Mouse (Mus musculus) hematopoietic stem cell, adult 5-6 weeks (primary cell): ENCODE results near the gene Chtf18. TPM values are rescaled to one million over a fixed set of nuclear protein-coding genes. Genes with fewer than 3 reads are reported as not detected.
A peak's percentile ranks its signal among the peaks of the same experiment; 100 is the strongest.

Experiments
- ATAC-seq, 2 experiments: fragments of 125-278 bp in 1 of 2; replicated peaks in 1 of 2; 2 replicates each; pipeline ENCODE4 v1.8.0; 2016 to 2017; ENCODE audit warnings: inconsistent platforms in 2 of 2, mild to moderate bottlenecking in 2 of 2, moderate number of reproducible peaks in 2 of 2, low read depth in 1 of 2, moderate TSS enrichment in 1 of 2; ENCODE audit not compliant: low FRiP score in 2 of 2, poor library complexity in 2 of 2, severe bottlenecking in 2 of 2, insufficient read depth in 1 of 2, low TSS enrichment in 1 of 2
- total RNA-seq: library from RNA; stranded (forward); fragments of 172-1452, 232-1000 nt; gene quantifications from 2 replicates; pipeline ENCODE4 v1.2.3, GENCODE M21; 2017

Gene Chtf18
- total RNA-seq, 1 experiment from 2014 or later: 12.8 TPM

DNA sequence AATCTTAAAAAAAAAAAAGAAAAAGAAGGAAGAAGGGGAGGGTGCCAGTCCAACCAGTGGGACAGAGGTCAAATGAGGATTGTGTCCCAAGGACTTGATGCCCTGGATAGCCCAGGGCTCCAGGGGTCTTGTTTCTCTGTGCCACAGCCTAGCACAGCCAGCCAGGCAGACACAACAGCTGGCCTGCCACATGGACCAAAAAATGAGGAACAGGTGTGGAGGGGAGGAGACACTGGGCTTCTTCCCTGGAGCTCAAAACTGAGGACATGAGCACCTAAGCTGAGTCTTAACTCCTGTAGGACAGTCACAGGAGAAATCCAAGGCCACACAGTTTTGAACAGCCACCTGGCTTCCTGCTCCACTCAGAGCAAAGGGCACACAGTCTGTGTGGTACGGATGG is 31.0 kb downstream of the Chtf18 start:
- no peak for ATAC-seq

DNA sequence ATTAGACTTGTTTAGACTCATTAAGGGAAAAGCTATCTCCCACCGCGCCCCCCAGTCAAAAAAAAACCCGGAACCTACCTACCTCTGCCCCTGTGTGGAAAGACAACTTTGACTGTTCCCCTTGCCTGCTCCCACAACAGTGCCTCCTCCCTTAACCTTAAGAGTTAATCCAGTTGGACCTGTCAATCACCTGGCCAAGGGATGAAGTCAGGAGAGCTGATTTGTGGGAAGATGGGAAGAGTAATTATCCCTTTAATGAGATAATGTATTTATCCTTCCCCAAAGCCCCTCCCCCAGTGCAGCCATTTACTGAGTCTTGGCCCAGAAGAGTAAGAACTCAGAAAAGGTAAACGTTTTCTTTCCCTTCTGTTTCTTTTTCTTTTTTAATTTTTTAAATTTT is 38.3 kb downstream of the Chtf18 start:
- no peak for ATAC-seq

DNA sequence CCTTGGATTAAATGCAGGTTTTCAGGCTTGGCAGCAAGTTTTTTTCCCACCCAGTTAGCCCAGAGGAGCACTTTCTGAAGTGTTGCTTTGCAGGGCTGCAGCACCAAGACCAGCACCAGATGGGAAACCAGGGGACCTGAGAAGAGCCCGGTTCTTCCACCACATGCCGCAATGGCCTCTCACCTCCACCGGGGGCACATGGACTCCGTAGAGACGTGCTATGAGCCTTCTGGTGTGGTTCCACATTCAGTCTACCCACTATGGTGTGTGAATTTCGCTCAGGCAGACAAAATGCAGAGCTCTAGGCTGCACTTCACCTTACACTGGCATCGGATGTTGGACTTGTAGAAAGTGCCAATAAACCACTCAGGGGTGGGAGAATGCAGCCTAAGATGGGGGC is 40.9 kb downstream of the Chtf18 start:
- ATAC-seq: peak in 1 of 2 experiments; percentile 48; a peak in 1 of 4 replicates

DNA sequence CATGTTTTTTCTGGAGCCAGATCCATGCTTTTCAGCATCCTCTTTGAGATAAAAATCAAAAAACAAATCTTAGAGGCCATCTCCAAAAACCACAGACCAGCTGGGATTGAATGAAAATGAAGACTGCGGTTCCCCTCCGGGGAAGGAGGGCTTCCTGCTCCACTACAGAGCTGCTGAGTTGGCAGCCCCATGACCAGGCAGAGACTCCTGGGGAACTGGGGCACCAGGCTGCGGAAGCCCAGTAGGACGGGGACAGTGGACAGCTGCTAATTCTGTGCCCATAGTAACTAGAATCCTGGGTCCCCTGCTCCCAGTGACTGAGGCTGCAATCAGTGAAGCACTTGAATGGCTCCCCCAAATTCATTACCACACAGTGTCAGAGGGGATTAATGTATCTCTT is 45.6 kb downstream of the Chtf18 start:
- ATAC-seq: no peak

DNA sequence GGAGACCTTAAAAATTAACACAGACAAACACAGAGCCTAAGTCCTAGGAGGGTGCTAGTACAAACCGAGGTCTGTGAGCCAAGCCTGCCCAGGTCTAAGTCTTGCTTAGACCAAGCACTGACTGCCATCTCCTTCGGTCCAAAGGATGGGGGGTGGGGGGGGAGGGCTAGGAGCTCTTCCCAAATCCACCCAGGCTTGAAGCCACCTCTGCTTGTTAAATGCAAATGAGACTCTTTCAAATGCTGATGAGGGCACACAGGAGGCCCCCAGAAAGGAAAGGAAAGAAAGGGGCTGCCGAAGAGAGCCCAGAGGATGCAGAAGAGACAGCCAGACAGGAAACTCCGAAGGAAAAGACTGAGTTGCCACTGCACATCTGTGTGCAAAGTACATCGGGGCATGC is 47.4 kb downstream of the Chtf18 start:
- no peak for ATAC-seq

DNA sequence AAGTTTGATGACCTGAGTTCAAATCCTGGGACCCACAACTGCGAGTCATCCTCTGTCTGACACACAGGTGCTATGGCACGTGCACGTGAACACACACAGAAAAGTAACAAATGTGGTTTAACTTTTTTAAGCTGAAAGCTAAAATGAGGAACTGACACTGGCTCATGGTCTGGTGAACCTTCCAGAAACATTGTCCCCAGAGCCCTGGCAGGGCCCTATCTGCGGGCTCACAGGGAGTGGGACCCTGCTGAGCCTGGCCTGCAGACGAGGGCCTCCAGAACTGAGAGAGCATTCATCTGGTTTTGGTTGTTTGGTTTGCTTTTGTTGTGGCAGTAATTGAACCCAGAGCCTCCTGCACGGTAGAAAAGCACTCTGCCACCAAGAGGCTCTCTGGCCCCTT is 49.2 kb downstream of the Chtf18 start:
- peak; percentile 56 to 62 for ATAC-seq

DNA sequence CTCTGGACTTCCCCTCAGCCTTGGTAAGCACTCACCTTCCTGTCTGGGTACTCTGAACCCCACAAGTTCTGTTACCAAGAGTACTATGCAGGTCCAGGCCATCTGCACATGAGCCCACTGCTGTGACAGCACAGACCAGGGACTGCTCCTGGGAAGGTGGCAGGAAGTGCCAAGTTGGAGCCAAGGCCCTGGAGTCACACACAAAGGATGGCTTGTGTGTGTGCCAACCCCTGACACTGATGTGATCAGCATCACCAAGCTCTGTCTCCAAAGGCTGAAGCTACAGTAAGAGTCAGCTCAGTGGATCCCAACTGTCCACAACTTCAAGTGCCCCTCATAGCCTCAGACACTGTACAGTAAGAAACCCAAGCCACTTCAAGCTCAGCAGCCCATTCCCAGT is 54.2 kb downstream of the Chtf18 start:
- no peak for ATAC-seq

Other genes starting within 250 kb of the Chtf18 start
- gene Sstr5, start 230.1 kb downstream of the Chtf18 start, total RNA-seq: not detected in 2 replicates
- gene Sox8, start 156.7 kb downstream of the Chtf18 start, total RNA-seq: not detected in 2 replicates
- 6.7 and 12.1 TPM in 2 replicates for gene Lmf1, start 148.3 kb downstream of the Chtf18 start, total RNA-seq
- not detected in 2 replicates for gene Gng13, start 10.2 kb downstream of the Chtf18 start, total RNA-seq
- 1.8 and 4.6 TPM in 2 replicates for gene Rpusd1, start 251 bp upstream of the Chtf18 start, total RNA-seq
- not detected in 2 replicates for gene Mslnl, start 8.6 kb upstream of the Chtf18 start, total RNA-seq
- not detected in 2 replicates for gene Msln, start 27.0 kb upstream of the Chtf18 start, total RNA-seq
- 13.4 and 21.5 TPM in 2 replicates for gene Narfl, start 46.4 kb upstream of the Chtf18 start, total RNA-seq
- 18.6 and 42.3 TPM in 2 replicates for gene Haghl, start 58.3 kb upstream of the Chtf18 start, total RNA-seq
- gene Ccdc78, start 59.2 kb upstream of the Chtf18 start, total RNA-seq: 0.38 TPM in 1 of 2 replicates, not detected in the other
- gene Fam173a, start 65.5 kb upstream of the Chtf18 start, total RNA-seq: 21.1 and 33.3 TPM in 2 replicates
- not detected in 2 replicates for gene AC134908.4, start 68.2 kb upstream of the Chtf18 start, total RNA-seq
- gene Metrn, start 69.7 kb upstream of the Chtf18 start, total RNA-seq: 24.9 and 26.5 TPM in 2 replicates
- 0.06 TPM in 1 of 2 replicates, not detected in the other for gene Fbxl16, start 81.7 kb upstream of the Chtf18 start, total RNA-seq
- gene Wdr24, start 96.2 kb upstream of the Chtf18 start, total RNA-seq: 16.5 and 17.6 TPM in 2 replicates
- gene Jmjd8, start 101.4 kb upstream of the Chtf18 start, total RNA-seq: 23.2 and 25.3 TPM in 2 replicates
- gene Stub1, start 106.0 kb upstream of the Chtf18 start, total RNA-seq: 79.5 and 84.8 TPM in 2 replicates
- not detected in 2 replicates for gene Rhbdl1, start 109.9 kb upstream of the Chtf18 start, total RNA-seq
- 1.4 TPM in 1 of 2 replicates, not detected in the other for gene Gm20683, start 114.3 kb upstream of the Chtf18 start, total RNA-seq
- 24.6 and 27.1 TPM in 2 replicates for gene Rhot2, start 117.4 kb upstream of the Chtf18 start, total RNA-seq
- gene Wdr90, start 134.1 kb upstream of the Chtf18 start, total RNA-seq: 13.0 and 13.6 TPM in 2 replicates
- 7.3 and 13.5 TPM in 2 replicates for gene Mcrip2, start 141.3 kb upstream of the Chtf18 start, total RNA-seq
- 20.1 and 35.2 TPM in 2 replicates for gene Mettl26, start 147.7 kb upstream of the Chtf18 start, total RNA-seq
- gene Wfikkn1, start 153.4 kb upstream of the Chtf18 start, total RNA-seq: 0.79 and 1.1 TPM in 2 replicates
- gene Rab40c, start 192.3 kb upstream of the Chtf18 start, total RNA-seq: 12.3 and 17.1 TPM in 2 replicates
- 33.8 and 47.5 TPM in 2 replicates for gene Pigq, start 217.5 kb upstream of the Chtf18 start, total RNA-seq
- gene Nhlrc4, start 217.5 kb upstream of the Chtf18 start, total RNA-seq: not detected in 2 replicates
- not detected in 2 replicates for gene A930017K11Rik, start 225.1 kb upstream of the Chtf18 start, total RNA-seq